In the genomic region with DNA sequence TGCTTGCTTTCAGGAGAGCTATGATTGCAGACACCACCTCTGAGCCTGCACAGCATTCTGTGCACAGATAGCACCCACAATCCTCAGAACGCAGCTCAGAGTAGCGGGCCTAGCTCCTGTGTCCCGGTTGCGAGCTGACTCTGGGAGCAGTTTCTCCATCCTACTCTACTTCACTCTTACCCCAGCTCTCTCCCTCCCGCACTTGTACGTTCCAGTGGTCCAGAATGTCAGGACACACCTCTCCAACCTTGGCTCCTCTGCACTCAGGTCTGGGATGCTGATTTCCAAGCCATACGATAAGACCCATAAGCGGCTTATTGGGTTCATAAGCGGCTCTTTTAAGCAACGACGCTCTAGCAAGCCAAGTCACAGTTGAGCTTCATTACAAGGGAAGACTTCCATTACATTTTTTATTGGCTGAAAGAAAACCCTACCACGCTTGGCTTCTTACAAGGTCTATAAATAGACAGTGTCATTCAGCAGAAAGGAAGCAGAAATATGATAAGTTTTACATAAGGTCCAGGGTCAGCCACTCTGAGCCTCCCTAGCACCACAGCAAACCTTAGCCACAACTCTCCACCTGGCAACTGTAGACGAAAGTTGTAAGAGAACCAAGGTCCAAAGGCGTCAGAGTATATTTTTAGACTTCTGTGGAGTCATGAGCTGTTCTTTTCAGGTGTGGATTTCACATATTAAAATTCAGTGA, we compare ENCODE assay signal across 17 mouse cellular contexts. TPM values are rescaled to one million over a fixed set of nuclear protein-coding genes. Genes with fewer than 3 reads are reported as not detected.
A peak's percentile ranks its signal among the peaks of the same experiment; 100 is the strongest.
DNase-seq lines count a peak whose midpoint lies in the region; ATAC-seq lines count a peak whose summit lies in the region.
"Had no signal": no experiment of that assay in that cellular context is flagged by ENCODE, and none has a peak within 500 bp of the region (broad histone marks: within the 10 kb centered on the region; RNA-seq: fewer than 3 reads in every experiment).

No protein-coding gene starts in this region.

- no peak overlapping the region for H3K9ac ChIP-seq in embryonic facial prominence, embryonic 14.5 days (ENCODE audit: low read depth, low read length)
- no peak overlapping the region for H3K9ac ChIP-seq in heart, embryonic 14.5 days (ENCODE audit: low read length)
- H3K9ac ChIP-seq: forebrain, postnatal 0 days; liver, embryonic 15.5 days; midbrain, embryonic 15.5 days had no signal

- no peak overlapping the region for H3K4me2 ChIP-seq in embryonic facial prominence, embryonic 14.5 days (ENCODE audit: low read depth, low read length)
- 0 out of 2 replicates have a peak overlapping the region, but pooled peaks have one; percentile 14 for H3K4me2 ChIP-seq in heart, embryonic 14.5 days (ENCODE audit: low read length)
- H3K4me2 ChIP-seq: liver, embryonic 15.5 days; midbrain, embryonic 15.5 days had no signal

- H3K36me3 ChIP-seq in embryonic facial prominence, embryonic 14.5 days (ENCODE audit: control insufficient read depth, insufficient read depth, low read length): no peaks in the 10 kb centered on the region
- no peaks in the 10 kb centered on the region for H3K36me3 ChIP-seq in embryonic facial prominence, embryonic 10.5 days (replicated peaks)
- H3K36me3 ChIP-seq in heart, embryonic 14.5 days (ENCODE audit: control insufficient read depth, insufficient read depth, low read length): no peaks in the 10 kb centered on the region
- H3K36me3 ChIP-seq: liver, embryonic 15.5 days; midbrain, embryonic 15.5 days had no signal

- no peaks in the 10 kb centered on the region for H3K9me3 ChIP-seq in embryonic facial prominence, embryonic 14.5 days (ENCODE audit: control insufficient read depth, low read length)
- H3K9me3 ChIP-seq in embryonic facial prominence, embryonic 10.5 days: no peaks in the 10 kb centered on the region
- no peaks in the 10 kb centered on the region for H3K9me3 ChIP-seq in heart, embryonic 14.5 days (ENCODE audit: control insufficient read depth, low read length)
- H3K9me3 ChIP-seq: liver, embryonic 15.5 days; midbrain, embryonic 15.5 days had no signal

- WGBS in embryonic facial prominence, embryonic 14.5 days: 80% methylated on average over 14 of the region's 14 CpGs
- 89% methylated on average over 14 of the region's 14 CpGs for WGBS in embryonic facial prominence, embryonic 10.5 days
- WGBS in heart, embryonic 14.5 days: 53% methylated on average over 14 of the region's 14 CpGs

- no peaks in the 10 kb centered on the region for H3K27me3 ChIP-seq in embryonic facial prominence, embryonic 14.5 days (replicated peaks; ENCODE audit: control insufficient read depth, insufficient read depth, low read length)
- no peaks in the 10 kb centered on the region for H3K27me3 ChIP-seq in embryonic facial prominence, embryonic 10.5 days (replicated peaks; ENCODE audit: low read depth, poor library complexity, severe bottlenecking)
- no peaks in the 10 kb centered on the region for H3K27me3 ChIP-seq in heart, embryonic 14.5 days (ENCODE audit: control insufficient read depth, insufficient read depth, low read length)
- H3K27me3 ChIP-seq: liver, embryonic 15.5 days; midbrain, embryonic 15.5 days had no signal

- no peak overlapping the region for H3K27ac ChIP-seq in embryonic facial prominence, embryonic 14.5 days (replicated peaks; ENCODE audit: low read depth, low read length)
- H3K27ac ChIP-seq in embryonic facial prominence, embryonic 10.5 days (replicated peaks): no peak overlapping the region
- peak overlapping the region; percentile 70 to 72; a peak in 3 of 4 replicates for H3K27ac ChIP-seq in heart, embryonic 14.5 days (replicated peaks in 1 of 2; ENCODE audit: control insufficient read depth in 1 of 2, insufficient read depth in 1 of 2, low read depth in 2 of 2, low read length in 2 of 2)
- H3K27ac ChIP-seq: liver, embryonic 15.5 days; midbrain, embryonic 15.5 days had no signal

- DNase-seq in embryonic facial prominence, embryonic 14.5 days (ENCODE audit: low spot score): peak; percentile 19
- DNase-seq in embryonic facial prominence, embryonic 10.5 days (ENCODE audit: low spot score): no peak
- peak; percentile 31 to 38 for DNase-seq in heart, adult 18-20 months
- peak; percentile 94 for DNase-seq in skeletal muscle tissue, adult 2 months (ENCODE audit: low read depth, low spot score)
- no peak for DNase-seq in cerebellum, postnatal 10 days
- DNase-seq in c-Kit-positive CD71-positive TER-119-positive erythroid progenitor cells, embryonic 14.5 days (ENCODE audit: low spot score): no peak
- no peak for DNase-seq in ovary, adult 18-20 months (ENCODE audit: low spot score)
- DNase-seq: adrenal gland, adult 8-10 months; cerebellum, adult 11 months; forebrain, postnatal 0 days had no signal

- H3K4me3 ChIP-seq in embryonic facial prominence, embryonic 14.5 days (ENCODE audit: low read depth, low read length): no peak overlapping the region
- H3K4me3 ChIP-seq in embryonic facial prominence, embryonic 10.5 days: no peak overlapping the region
- no peak overlapping the region for H3K4me3 ChIP-seq in heart, embryonic 14.5 days (ENCODE audit: control insufficient read depth in 1 of 2, insufficient read depth in 1 of 2, low read depth in 1 of 2, low read length in 2 of 2)
- H3K4me3 ChIP-seq: liver, embryonic 15.5 days; midbrain, embryonic 15.5 days had no signal

- ATAC-seq in embryonic facial prominence, embryonic 14.5 days (ENCODE audit: low read depth): peak; percentile 44; the same call in 1 of the 2 replicates
- no peak for ATAC-seq in heart, embryonic 14.5 days (ENCODE audit: insufficient number of reproducible peaks, insufficient read depth, low FRiP score, low read depth)
- ATAC-seq: CD4-positive, CD25-positive, alpha-beta regulatory T cell, adult 4 months; forebrain, postnatal 0 days; hindbrain, embryonic 16.5 days; intestine, postnatal 0 days; lung, postnatal 0 days; midbrain, embryonic 15.5 days had no signal

- no peaks in the 10 kb centered on the region for H3K4me1 ChIP-seq in embryonic facial prominence, embryonic 14.5 days (ENCODE audit: control insufficient read depth, insufficient read depth, low read length)
- no peaks in the 10 kb centered on the region for H3K4me1 ChIP-seq in embryonic facial prominence, embryonic 10.5 days
- peaks cover 13 to 27% of the 10 kb centered on the region in 2 experiments for H3K4me1 ChIP-seq in heart, embryonic 14.5 days (ENCODE audit: control insufficient read depth in 2 of 2, insufficient read depth in 2 of 2, low read length in 2 of 2)
- H3K4me1 ChIP-seq: liver, embryonic 15.5 days; midbrain, embryonic 15.5 days had no signal

RNA-seq across cellular contexts. Expression of a gene that starts 26.2 kb away (rescaled TPM):
- 78.8 and 82.4 TPM in 2 replicates for polyA plus RNA-seq in embryonic facial prominence, embryonic 14.5 days (2014; fragmentation: Nextera tagmentation; extraction: Ambion mirVana)
- polyA plus RNA-seq in embryonic facial prominence, embryonic 10.5 days (2016; fragmentation: Nextera tagmentation; extraction: Ambion mirVana): 57.8 and 60.5 TPM in 2 replicates
- total RNA-seq in heart, adult 18-20 months (2021): 100 to 1,000 TPM; 185 to 189 TPM
- polyA plus RNA-seq in heart, embryonic 14.5 days (2014; fragmentation: Nextera tagmentation; extraction: Ambion mirVana): 73.9 and 78.5 TPM in 2 replicates

Comparison
In these comparisons a context has a peak if more than half of its experiments do, and no peak if none do; other contexts are left out.
1. DNase-seq: peak in embryonic facial prominence, embryonic 14.5 days (single experiment), heart, adult 18-20 months (2 of 2) and skeletal muscle tissue, adult 2 months (single experiment); none in embryonic facial prominence, embryonic 10.5 days (single experiment), cerebellum, postnatal 10 days (0 of 2), c-Kit-positive CD71-positive TER-119-positive erythroid progenitor cells, embryonic 14.5 days (single experiment) and ovary, adult 18-20 months (single experiment).
2. H3K27ac ChIP-seq: peak in heart, embryonic 14.5 days (2 of 2); none in embryonic facial prominence, embryonic 14.5 days (single experiment) and embryonic facial prominence, embryonic 10.5 days (single experiment).